Mouse (Mus musculus) fibroblast of lung, adult 2 months (primary cell): ENCODE results near the gene Mal.
"Not testable (repeated sequence)": the region's sequence is repeated elsewhere in the genome, so short reads cannot be mapped to it uniquely, and the experiment has no call there.

Experiments used
- DNase-seq: peaks from one replicate; pipeline ENCODE4 v3.0.0-alpha.2; 2011; ENCODE audit warnings: low read depth

The Mal gene

DNA sequence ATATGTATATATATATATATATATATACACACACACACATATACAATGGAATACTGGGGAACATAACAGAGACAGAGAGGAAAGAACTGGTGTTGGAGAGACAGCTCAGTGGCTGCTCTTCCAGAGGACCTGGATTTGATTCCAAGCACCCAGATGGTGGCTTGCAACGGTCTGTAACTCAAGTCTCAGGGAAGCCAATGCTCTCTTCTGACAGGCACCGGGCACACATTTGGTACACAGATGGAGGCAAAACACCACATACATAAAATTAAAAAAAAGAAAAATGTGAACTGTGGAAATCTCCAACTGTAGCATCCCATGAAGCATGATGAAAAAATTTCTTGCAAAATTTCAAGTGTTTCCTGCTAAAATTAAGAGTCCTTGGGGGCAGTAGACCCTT is 31.7 kb downstream of the Mal start:
- DNase-seq = no peak

DNA sequence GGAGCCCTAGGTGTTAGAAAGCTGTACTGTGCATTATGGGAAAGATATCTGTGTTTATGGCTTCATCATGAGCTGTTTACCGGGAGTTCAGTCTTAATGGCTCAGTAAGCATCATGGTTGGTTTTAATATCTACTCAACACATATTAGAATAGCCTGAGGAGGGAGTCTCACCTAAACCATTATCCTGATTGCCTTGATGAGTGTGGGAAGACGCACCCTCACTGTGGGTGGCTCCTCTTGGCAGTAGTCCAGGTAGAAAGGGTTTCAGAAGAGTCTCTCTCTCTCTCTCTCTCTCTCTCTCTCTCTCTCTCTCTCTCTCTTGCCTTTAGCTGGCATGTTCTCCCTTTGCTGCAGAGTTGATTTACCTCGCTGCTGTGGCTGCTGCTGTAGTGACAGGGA is 34.4 kb downstream of the Mal start:
- DNase-seq = no peak

DNA sequence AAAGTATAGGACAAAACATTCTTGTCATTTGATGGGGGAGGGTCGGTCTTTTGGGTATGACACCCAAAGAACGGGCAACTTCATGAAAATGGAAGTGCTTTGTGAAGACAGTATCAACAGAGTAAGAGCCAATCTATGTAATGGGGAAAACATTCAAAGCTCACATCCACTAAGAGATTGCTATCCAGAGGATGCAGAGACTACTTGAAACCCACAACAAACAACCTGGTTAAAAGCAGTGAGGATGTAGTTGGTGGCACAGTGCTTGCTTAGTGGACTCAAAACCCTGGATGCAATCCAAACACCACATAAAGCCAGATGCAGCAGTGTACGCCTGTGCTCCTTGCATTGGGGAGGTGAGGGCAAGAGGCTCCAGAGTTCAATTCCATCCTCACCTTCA is 37.2 kb downstream of the Mal start:
- no peak for DNase-seq

DNA sequence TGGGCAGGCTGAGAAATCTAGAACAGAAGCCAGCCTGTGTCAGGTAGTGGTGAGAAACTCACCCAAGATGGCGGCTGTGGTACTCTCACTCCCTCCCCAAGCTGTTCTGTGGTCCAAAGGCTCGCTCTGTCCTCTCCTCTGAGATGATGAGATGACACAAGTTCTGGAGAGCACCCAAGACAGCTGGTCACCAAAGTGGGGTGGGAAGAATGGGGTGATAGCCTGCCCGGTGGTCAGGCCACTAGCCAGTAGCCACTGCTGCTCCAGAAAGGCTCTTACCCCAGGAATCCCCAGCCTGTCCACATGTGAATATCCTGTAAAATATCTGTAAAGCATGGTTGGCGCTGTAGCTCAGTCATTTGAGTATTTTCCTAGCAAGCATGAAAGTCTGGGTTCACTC is 44.2 kb downstream of the Mal start:
- no peak for DNase-seq

DNA sequence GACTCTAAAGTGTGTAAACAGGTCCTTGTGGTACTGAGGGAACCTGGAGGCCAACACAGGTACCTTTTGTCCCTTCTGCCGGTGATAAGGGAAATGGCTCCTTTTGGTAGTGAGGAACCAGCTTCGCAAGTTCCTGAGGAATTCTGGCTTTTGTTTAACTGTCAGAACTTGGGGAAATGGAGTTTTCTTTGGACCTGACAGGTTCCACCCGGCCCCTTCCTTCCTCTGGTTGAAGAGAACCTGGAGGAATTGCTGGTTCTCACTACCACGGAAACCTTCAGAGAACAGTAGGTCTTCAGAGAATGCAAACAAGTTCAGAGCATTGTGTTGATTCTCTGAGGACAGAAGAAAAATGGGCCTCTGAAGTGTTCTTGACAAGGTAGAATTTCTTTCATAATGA is 45.1 kb downstream of the Mal start:
- no peak for DNase-seq

DNA sequence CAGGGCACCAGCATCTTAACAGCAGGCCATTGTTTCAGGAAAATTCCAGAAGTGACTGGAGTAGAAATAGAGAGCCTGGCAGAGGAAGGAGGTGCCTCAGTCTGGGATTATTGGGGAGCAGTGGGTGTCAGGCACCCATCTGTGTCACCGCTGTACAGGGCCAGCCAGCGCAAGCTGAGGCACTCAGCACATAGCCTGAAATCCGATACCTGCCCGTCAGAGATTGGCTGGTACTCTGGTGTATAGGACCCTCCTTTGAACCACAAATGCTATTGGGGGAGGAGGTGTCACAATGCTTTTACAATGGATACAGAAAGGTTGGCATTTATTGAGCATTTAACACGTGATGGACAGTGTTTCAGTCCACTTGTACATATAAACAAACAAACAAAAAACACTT is 47.5 kb downstream of the Mal start:
- no peak for DNase-seq

DNA sequence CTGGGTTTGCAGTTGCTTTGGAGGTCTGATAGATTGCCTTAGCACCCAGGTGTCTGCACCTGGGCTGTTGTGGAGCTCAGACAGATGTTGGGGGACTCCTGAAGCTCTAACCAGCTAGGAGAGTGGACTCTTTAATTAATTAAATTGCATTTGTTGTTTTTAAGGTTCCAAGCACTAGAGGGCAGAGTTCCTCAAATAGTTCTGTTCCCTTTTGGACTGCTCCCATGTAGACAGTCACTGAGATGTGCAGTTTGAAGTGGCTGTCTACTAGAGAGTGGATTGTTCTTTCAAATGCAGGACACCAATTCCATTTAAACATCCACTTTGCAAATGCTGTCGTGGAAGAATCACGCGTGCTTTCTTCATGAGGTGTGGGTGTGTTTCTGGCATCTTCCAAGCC is 48.3 kb downstream of the Mal start:
- DNase-seq = no peak

DNA sequence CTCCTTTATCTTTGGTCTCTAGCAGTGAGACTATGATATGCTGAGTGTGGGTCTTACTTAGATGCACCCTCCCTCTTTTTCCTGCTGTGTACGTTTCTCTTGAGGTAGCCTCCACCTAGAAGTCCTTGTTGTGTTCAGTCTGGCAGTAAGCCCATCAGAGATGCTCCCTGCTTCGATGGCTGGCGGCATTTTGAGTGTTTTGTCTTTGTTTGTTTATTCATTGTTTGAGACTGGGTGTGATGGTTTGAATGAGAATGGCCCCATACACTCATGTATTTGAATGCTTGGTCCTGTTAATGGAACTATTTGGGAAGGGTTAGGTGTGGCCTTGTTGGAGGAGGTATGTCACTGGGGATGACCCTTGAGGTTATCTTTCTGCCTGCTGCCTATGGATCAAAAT is 51.3 kb downstream of the Mal start:
- DNase-seq = no peak

DNA sequence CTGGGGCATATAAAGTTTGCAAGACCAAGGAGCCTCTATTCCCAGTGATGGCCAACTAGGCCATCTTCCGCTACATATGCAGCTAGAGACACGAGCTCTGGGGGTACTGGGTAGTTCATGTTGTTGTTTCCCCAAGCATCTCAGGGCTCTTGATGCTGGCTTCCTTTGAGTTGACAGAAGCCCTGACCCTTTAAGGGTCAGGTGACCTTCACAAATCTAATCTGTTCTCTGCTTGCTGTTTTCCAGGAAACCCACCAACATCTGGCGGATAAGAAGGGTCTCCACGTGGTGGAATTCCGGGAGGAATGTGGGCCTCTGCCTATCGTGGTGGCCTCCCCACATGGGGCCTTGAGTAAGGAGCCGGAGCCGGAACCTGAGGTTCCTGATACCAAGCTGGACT is 53.1 kb downstream of the Mal start:
- DNase-seq = not testable (repeated sequence)

DNA sequence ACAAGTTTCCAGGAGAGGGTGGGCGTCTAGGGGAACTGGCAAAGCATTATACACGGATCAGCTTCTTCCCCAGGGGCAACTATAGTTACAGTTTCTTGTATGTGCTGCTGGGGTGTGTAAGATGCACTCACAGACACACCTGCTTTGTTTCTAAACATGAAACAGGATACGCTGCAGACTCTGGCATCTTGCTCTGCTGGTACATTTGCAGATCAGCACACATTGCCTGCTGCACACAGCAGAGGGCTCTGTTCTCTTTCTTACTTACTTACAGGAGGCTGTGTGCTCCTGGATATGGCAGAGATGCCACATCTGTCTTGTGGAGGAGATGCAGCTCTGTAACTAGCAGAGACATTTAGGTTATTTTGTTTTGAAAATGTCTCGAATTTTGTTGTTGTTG is 65.7 kb downstream of the Mal start:
- DNase-seq = no peak

DNA sequence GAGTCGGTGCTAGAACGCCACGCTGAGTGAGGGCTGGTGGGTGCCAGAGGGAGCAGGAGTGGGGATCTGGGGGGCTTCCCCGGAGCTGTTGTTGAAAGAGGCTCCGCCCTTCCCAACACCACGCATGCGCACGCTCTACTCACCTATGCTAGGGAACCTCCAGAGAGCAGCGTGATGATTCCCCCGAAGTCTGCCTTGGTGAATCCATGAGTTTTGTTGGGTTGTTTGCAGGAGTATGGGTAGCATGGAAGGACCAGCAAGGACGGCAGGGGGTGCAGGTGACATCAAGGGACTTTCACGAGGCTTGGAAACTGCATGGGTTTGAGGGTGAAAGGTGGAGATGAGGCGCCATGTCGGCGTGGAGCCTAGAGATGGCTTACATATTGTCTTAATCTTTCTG is 66.3 kb downstream of the Mal start:
- DNase-seq = no peak

DNA sequence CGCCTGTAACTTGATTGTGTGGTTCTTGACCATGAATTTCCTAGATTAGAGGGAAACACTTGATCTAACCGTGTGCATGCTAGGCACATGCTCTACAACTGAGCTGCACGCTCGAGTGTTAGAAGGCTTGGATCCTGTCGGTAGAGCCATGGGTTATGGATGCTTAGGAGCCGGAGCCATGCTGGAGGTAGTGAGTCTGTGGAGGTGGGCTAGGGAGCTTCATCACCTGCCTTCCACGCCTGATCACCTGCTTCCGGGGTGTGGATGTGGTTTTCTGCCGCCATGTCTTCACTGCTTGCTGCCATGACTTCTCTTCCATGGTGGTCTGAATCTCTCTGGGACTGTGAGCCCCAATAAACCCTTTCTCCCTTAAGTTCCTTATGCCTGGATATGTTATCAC is 67.6 kb downstream of the Mal start:
- no peak for DNase-seq

DNA sequence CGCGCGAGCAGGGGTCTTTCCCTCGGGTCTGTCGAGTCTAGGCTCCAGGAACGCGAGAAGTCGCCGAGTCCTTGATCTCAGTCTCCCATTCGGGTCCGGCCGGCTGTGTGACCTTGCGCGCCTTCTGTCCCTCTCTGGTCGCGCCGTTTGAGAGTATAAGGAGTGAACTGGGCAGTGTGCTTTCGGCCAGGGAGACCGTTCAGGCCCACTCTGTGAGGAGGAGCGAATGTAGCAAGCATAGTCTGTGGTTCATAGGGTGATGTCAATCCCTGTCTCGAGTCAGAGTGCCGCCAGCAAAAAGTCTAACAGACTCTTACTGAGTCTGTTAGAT is 69.0 kb downstream of the Mal start:
- DNase-seq = no peak

DNA sequence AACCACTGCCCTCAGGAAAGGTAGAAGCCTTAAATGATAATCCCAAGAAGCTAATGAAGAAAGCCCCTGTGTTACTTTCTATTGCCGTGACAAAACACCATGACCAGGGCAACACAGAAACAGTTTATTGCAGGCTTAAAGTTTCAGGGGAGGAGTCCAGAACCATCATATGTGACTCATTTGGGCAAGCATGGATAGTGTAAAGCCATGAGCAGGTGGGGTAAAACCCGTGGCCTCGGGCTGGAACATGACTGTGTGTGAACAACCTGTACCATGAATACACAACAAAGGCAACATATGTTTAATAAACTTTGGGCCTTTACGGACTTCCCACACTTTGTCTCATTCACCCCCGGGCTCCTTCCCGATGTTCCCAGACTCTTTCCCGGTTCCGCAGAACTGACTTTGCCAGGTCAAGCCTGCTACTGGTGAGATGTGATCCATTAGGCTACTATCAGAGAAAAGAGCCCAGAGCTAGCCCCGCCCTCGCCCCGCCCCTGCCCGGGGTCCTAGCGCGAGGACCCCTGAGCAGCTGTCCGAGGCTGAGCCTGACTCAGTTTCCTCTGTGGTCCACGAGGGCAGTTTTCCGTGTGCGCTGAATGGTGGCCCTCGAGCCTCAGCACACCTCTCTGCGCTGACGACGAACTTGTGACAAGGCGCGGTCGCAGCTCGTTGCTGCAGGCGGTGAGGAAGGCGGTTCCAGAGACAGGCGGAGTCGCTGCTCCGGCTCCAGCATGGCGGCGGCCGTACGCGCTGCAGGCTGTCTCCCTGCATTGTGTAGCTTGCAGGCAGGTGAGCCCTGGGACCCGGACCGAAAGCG is 69.6 kb downstream of the Mal start, which contains the start of the genes Zfp661 and Mrps5:
Gene Zfp661 (minus strand): TSS at position 401 of the 820 bp plus-strand sequence.
Gene Mrps5 (plus strand): TSS at position 529 of the 820 bp plus-strand sequence.
- peak; percentile 56 for DNase-seq

DNA sequence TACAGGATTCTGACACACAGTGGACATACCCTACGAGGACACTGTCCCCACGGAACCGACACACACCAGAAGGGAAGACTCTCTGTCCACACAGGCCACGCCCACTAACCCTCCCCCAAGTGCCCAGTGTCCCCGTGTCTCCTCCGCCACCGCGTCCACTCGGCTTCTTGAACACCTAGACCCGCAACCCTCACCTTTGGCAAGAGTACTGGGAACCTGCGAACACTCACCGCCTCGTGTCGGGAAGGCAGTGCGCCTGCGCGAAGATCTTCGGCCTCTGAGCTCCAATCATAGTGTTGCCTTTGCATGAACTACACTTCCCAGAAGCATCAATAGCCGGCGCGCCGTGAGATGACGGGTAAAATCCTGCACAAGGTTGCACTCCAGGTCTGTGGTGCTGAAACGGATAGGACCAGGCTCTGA is 72.0 kb downstream of the Mal start:
- peak; percentile 82 for DNase-seq
